Mouse (Mus musculus): ENCODE results near the gene Dmkn. TPM values are rescaled to one million over a fixed set of nuclear protein-coding genes. Genes with fewer than 3 reads are reported as not detected.
A peak's percentile ranks its signal among the peaks of the same experiment; 100 is the strongest.
"Not testable (repeated sequence)": the region's sequence is repeated elsewhere in the genome, so short reads cannot be mapped to it uniquely, and the experiment has no call there.

Dmkn gene
- polyA plus RNA-seq, 1 experiment from 2014 or later, result 4.6 TPM

DNA sequence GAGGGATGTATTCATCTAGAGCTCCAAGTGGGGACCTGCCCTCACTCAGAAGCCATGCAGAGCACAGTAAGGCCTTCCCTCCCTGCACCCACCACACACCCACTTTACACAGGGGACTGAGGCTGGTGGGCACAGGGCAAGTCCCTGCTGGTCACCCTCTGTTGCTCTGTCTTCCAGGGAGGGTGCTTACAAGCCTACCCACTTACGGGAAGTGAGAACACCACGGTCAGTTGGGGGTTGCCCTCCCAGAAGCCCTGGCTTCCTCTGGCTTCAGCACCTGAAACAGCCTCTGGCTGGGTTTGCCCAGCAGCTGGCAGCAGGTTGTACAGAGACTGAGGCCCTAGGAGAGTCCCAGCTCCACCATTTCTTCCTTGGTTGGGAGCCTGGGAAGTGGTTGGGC lies 21.0 kb upstream of the Dmkn start:
- H3K36me3 ChIP-seq; H3K9ac ChIP-seq; H3K27ac ChIP-seq; ATAC-seq; H3K4me1 ChIP-seq (replicated peaks); H3K4me3 ChIP-seq (replicated peaks); H3K27me3 ChIP-seq (replicated peaks); H3K9me3 ChIP-seq; H3K4me2 ChIP-seq (replicated peaks): not testable (repeated sequence)
- WGBS, result 72% methylated on average over 2 of the region's 2 CpGs

- not testable (repeated sequence) for H3K4me2 ChIP-seq (replicated peaks)
- 69% methylated on average over 4 of the region's 4 CpGs for whole genome bisulfite sequencing
Observed at GRCm38 (mm10) chr7:30743617-30744016, 19.9 kb upstream of the Dmkn start, which contains the start of gene Gapdhs. Gene Gapdhs (minus strand): TSS chr7:30743681.

DNA sequence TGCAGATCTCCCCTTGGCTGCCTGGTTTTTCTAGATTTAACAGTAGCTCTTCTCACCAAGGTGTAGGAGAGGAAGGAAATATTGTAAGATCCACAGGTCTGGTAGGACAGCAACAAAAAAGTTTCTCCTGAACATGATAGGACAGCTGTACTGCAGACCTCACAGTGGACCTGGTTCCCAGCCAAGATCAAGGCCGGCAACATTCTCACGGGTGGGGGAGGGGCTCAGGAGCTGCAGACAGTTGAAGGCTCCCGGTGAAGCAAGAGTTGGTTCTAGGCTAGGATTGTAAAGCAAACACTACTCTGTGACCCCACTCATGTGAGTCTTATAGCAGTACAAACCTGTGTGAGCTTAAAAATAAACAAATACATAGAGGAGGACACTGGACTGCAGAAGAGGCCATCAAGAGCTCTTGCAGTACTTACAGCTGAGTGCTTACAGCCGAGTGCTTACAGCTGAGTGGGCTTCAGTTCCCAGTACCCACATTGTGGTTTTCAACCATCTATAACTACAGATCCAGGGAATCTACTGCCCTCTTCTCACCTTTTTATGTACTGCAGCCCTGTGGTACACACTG lies 19.4 kb upstream of the Dmkn start:
- no peaks in the 10 kb centered on the region for H3K36me3 ChIP-seq
- H3K4me2 ChIP-seq (replicated peaks), result no peak overlapping the region
- no peak overlapping the region for H3K27ac ChIP-seq
- no peak overlapping the region for H3K4me3 ChIP-seq (replicated peaks)
- H3K4me1 ChIP-seq (replicated peaks), result no peaks in the 10 kb centered on the region
- H3K9ac ChIP-seq, result no peak overlapping the region
- no peaks in the 10 kb centered on the region for H3K27me3 ChIP-seq (replicated peaks)
- no peaks in the 10 kb centered on the region for H3K9me3 ChIP-seq
- WGBS, result 36% methylated on average over 4 of the region's 4 CpGs
- ATAC-seq, result peak; percentile 55

More at GRCm38 (mm10) chr7:30743617-30744016, 19.9 kb upstream of the Dmkn start, which contains the start of gene Gapdhs:
- not testable (repeated sequence) for H3K4me1 ChIP-seq (replicated peaks); H3K9me3 ChIP-seq; H3K36me3 ChIP-seq; H3K27ac ChIP-seq; H3K27me3 ChIP-seq (replicated peaks); H3K9ac ChIP-seq; H3K4me3 ChIP-seq (replicated peaks)
- peak; percentile 17; the same call in 1 of the 2 replicates for ATAC-seq

DNA sequence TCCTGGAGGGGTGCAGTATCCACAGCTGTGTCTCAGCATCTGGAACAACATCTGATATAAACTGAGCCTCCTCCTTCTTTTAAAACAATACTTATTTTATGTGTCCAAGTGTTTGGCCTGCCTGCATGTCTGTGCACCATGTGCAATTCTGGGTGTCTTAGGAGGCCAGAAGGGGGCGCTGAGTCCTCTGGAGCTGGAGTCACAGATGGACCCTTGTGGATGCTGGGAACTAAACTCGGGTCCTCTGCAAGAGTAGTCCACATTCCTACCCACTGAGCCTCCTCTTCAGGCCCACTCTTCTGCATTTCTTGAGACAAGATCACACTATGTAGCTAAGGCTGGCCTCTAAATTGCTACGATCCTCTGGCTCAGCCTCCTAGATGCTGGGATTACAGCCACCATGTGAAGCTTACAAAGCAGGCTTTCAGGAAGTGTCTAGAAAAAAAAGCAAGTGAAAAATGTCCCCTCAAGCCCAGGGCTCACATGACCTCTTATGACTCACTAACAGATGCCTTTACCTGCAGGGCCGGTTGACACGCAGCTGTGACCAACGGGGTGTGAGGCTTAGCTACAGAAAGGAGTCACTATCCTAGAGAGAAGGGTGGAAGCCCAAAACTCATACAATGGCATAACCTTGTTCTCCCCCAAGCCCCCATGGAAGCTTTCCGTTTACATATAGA lies 15.9 kb upstream of the Dmkn start:
- Histone ChIP-seq H3K4me1 (replicated peaks) (no peaks in the 10 kb centered on the region; the same call in 1 of the 2 replicates), H3K27me3 (replicated peaks) (no peaks in the 10 kb centered on the region), H3K27ac (no peak overlapping the region), H3K36me3 (no peaks in the 10 kb centered on the region), H3K4me2 (replicated peaks) (no peak overlapping the region), H3K4me3 (replicated peaks) (no peak overlapping the region), H3K9ac (no peak overlapping the region), H3K9me3 (no peaks in the 10 kb centered on the region)
- no peak for ATAC-seq
- WGBS, result 73% methylated on average over 7 of the region's 7 CpGs

DNA sequence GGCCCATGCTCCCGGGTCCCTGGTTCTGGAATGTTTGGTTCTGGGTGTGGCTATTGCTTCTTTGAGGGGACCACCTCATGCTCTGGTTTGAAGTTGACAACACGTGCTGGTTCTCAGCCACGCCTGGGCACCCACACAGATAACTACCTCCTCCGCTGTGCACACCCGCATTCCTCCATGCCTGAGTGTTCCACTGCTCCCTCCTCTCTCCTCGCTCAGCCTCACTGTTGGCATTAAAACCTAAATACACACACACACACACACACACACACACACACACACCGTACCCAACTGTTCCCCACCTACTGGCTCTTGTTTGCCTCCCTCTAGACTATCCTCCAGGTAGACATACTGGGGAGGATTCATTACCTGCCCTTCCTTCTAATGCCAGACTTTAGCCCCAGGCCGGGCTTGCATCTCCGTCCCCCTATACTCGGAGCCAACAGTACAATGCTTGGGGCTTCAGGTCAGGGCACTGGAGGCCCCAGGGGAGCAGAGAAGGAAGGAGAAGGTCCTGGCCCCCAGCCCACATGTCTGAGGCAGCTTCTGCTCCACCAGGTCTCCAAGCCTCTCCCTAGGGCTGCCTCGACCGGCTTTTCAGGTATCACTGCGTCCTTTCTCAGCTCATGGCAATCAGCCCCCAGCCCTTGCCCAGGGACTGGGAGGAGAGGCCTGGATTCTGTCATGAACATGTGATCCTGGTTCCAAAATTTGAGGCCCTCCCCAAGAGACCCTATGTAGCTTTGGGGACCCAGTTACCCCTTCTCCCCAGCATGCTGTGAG lies 13.5 kb upstream of the Dmkn start:
- no peak overlapping the region for H3K4me3 ChIP-seq (replicated peaks)
- WGBS, result 70% methylated on average over 13 of the region's 13 CpGs
- peak; percentile 63 for ATAC-seq
- H3K4me1 ChIP-seq (replicated peaks), result no peaks in the 10 kb centered on the region; the same call in 1 of the 2 replicates
- no peak overlapping the region for H3K27ac ChIP-seq
- no peak overlapping the region for H3K4me2 ChIP-seq (replicated peaks)
- no peak overlapping the region for H3K9ac ChIP-seq
- no peaks in the 10 kb centered on the region for H3K9me3 ChIP-seq
- H3K36me3 ChIP-seq, result no peaks in the 10 kb centered on the region
- no peaks in the 10 kb centered on the region for H3K27me3 ChIP-seq (replicated peaks)

GRCm38 (mm10) chr7:30751086-30751669 lies 12.4 kb upstream of the Dmkn start, which contains the start of gene Sbsn:
Gene Sbsn (plus strand): TSS chr7:30751471.
- Histone ChIP-seq H3K4me2 (replicated peaks) (no peak within 1 kb of the TSS), H3K27me3 (replicated peaks) (no peaks in the 10 kb centered on the region), H3K4me3 (replicated peaks) (no peak within 1 kb of the TSS), H3K27ac (no peak within 1 kb of the TSS), H3K36me3 (0 out of 2 replicates have a peak, but pooled peaks cover 3% of the 10 kb centered on the region), H3K4me1 (replicated peaks) (no peaks in the 10 kb centered on the region; the same call in 1 of the 2 replicates), H3K9me3 (no peaks in the 10 kb centered on the region), H3K9ac (no peak within 1 kb of the TSS)
- peak; percentile 16; the same call in 1 of the 2 replicates for ATAC-seq
- WGBS, result 44% methylated on average over 5 of the region's 5 CpGs

GRCm38 (mm10) chr7:30757001-30757400 lies 6.6 kb upstream of the Dmkn start:
- no peak overlapping the region for H3K4me3 ChIP-seq (replicated peaks)
- WGBS, result 60% methylated on average over 3 of the region's 3 CpGs
- ATAC-seq, result no peak
- no peaks in the 10 kb centered on the region for H3K27me3 ChIP-seq (replicated peaks)
- H3K4me1 ChIP-seq (replicated peaks), result 0 out of 2 replicates have a peak, but pooled peaks cover 4% of the 10 kb centered on the region
- no peaks in the 10 kb centered on the region for H3K9me3 ChIP-seq
- H3K9ac ChIP-seq, result no peak overlapping the region
- H3K4me2 ChIP-seq (replicated peaks), result no peak overlapping the region
- H3K27ac ChIP-seq, result no peak overlapping the region
- 0 out of 2 replicates have a peak, but pooled peaks cover 3% of the 10 kb centered on the region for H3K36me3 ChIP-seq

DNA sequence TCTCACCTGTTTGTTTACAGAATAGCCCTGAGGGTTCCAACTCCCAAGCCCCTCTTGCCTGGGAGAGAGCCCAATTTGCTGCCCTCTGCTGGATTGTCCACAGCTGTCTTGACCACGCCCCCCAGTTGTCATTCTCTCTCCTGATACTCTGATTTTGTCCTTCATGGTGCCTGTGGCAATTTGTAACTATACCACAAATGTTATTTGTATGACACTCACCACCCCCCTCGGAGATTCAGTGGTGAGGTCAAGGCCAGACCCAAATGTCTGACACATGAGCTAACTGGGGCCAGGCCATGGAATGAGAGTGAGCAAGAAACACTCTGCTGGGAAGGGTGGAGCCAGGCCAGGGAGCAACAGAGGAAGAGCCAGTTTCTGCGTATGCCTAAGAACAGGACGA lies 4.7 kb upstream of the Dmkn start:
- peak; percentile 67 for ATAC-seq
- Histone ChIP-seq H3K4me3 (replicated peaks) (no peak overlapping the region), H3K27me3 (replicated peaks) (0 out of 2 replicates have a peak, but pooled peaks cover 2% of the 10 kb centered on the region), H3K27ac (no peak overlapping the region), H3K4me1 (replicated peaks) (0 out of 2 replicates have a peak, but pooled peaks cover 4% of the 10 kb centered on the region), H3K4me2 (replicated peaks) (no peak overlapping the region), H3K36me3 (0 out of 2 replicates have a peak, but pooled peaks cover 3% of the 10 kb centered on the region), H3K9ac (no peak overlapping the region), H3K9me3 (no peaks in the 10 kb centered on the region)
- 26% methylated on average over 4 of the region's 4 CpGs for WGBS

DNA sequence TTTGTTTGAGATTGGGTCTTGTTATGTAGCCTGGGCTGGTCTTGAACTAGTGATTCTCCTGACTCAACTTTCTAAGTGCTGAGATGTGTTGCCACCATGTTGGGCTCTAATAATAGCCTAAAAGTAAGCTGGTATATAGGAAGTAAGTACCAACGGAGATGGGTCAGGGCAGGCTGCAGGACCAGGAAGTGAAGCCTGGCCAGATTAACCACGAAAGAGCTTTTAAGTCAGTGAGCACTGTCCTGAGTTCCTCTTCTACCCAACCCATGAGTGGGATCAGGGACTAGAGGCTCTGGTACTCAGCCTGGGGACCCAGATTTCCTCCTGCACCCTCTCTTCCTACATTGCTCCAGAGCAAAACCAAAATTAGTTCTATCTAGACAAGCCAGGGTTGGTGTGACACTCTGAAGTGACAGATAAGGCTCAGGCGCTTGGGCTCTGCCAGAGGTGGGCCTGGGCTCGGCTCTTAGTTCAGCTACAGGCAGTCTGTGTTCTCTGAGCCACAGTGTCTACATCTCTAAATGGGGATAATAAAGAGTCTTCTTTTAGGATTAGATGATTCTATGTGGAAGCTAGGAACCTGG lies 1.7 kb upstream of the Dmkn start:
- Histone ChIP-seq H3K27ac (no peak overlapping the region), H3K9me3 (no peaks in the 10 kb centered on the region), H3K4me2 (replicated peaks) (no peak overlapping the region), H3K4me1 (replicated peaks) (0 out of 2 replicates have a peak, but pooled peaks cover 4% of the 10 kb centered on the region), H3K4me3 (replicated peaks) (no peak overlapping the region), H3K9ac (no peak overlapping the region), H3K27me3 (replicated peaks) (peaks cover 2% of the 10 kb centered on the region; the same call in 1 of the 2 replicates), H3K36me3 (no peaks in the 10 kb centered on the region)
- ATAC-seq, result no peak
- 79% methylated on average over 4 of the region's 4 CpGs for WGBS

- WGBS, result 44% methylated on average over 11 of the region's 11 CpGs
- Histone ChIP-seq H3K4me1 (replicated peaks) (0 out of 2 replicates have a peak, but pooled peaks cover 4% of the 10 kb centered on the region), H3K27ac (no peak overlapping the region), H3K27me3 (replicated peaks) (peaks cover 2% of the 10 kb centered on the region; the same call in 1 of the 2 replicates), H3K36me3 (no peaks in the 10 kb centered on the region), H3K4me3 (replicated peaks) (no peak overlapping the region), H3K4me2 (replicated peaks) (no peak overlapping the region), H3K9me3 (no peaks in the 10 kb centered on the region), H3K9ac (no peak overlapping the region)
- no peak for ATAC-seq
Observed at GRCm38 (mm10) chr7:30765173-30765572, 1.6 kb downstream of the Dmkn start.

DNA sequence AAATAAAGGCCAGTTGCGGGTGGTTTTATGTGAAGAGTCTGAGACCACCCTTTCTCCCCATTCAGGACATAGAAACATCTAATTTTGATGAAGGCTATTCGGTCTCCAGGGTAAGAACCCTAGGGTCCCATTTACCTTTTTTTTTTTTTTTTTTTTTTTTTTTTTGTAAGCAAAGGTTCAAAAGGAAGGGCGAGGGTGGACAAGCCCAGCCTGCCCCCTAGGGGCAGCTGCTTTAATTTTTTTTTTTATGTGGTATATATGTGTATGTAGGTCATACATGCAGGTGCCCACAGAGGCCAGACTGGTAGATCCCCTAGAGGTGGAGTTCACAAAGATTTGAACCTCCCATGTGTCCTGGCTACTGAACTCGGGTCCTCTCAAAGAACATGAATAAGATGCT lies 2.9 kb downstream of the Dmkn start:
- Histone ChIP-seq H3K27ac (no peak overlapping the region), H3K9ac (no peak overlapping the region), H3K36me3 (no peaks in the 10 kb centered on the region), H3K4me2 (replicated peaks) (no peak overlapping the region), H3K4me3 (replicated peaks) (no peak overlapping the region), H3K4me1 (replicated peaks) (0 out of 2 replicates have a peak, but pooled peaks cover 4% of the 10 kb centered on the region), H3K9me3 (no peaks in the 10 kb centered on the region), H3K27me3 (replicated peaks) (peaks cover 2% of the 10 kb centered on the region; the same call in 1 of the 2 replicates)
- ATAC-seq, result no peak
- WGBS, result 92% methylated on average over 4 of the region's 4 CpGs
